Mouse (Mus musculus): ENCODE measurements at regions not wholly inside any gene's neighbourhood (a gene's known extent, or its start where the extent isn't known, plus 50 kb on each side); places are given as distances from the start of the nearest gene placed in this dataset.

DNA sequence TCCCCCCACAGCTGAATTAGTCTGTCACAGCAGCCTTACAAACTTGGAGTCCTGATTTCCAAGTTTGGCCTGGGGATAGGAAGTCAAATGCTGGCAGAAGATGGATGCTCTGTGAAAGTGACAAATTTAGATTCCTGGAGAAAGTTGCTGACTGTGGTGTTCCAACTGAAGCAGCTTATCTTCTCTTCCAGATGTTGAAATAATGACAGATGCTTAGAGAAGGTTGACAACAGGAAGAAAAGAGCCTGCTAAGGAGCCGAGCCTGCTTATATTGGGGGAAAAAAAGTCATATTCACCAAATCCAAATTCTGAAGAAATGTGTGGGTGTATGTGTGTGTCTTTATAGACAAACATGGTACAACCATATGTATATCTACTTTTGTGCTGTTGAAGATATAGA is 1380.4 kb upstream of the Cdh8 start:
- H3K27ac ChIP-seq, result no peak overlapping the region
- no peak for DNase-seq (ENCODE audit: low spot score in 2 of 2)
- no peak overlapping the region for H3K4me3 ChIP-seq
- no peak for TF ChIP-seq CTCF (conservative IDR thresholded peaks at IDR 0.05)

DNA sequence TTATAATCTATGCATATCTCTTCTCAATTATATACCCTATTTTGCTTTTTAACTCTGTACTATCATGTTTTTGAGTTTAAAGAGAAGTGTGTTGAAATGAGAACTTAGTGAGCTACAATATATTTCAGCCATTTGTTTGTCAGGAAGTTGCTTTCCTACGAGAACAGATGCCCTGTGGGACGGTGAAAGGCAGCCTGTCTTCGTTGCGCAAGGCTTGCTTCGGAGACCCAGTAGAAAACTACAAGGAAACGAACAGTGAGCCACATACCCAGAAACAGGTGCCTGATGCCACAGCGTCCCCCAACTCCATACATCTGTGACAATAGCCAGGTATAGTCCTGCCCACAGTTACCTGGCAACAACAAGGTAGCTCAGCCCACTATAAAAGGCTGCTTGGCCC is 1377.7 kb upstream of the Cdh8 start:
- Histone ChIP-seq H3K4me3 (no peak overlapping the region), H3K27ac (peak overlapping the region; percentile 24; the same call in 1 of the 2 replicates)
- TF ChIP-seq CTCF (conservative IDR thresholded peaks at IDR 0.05), result no peak
- peak in 1 of 2 experiments; percentile 52 for DNase-seq (ENCODE audit: low spot score in 2 of 2)

DNA sequence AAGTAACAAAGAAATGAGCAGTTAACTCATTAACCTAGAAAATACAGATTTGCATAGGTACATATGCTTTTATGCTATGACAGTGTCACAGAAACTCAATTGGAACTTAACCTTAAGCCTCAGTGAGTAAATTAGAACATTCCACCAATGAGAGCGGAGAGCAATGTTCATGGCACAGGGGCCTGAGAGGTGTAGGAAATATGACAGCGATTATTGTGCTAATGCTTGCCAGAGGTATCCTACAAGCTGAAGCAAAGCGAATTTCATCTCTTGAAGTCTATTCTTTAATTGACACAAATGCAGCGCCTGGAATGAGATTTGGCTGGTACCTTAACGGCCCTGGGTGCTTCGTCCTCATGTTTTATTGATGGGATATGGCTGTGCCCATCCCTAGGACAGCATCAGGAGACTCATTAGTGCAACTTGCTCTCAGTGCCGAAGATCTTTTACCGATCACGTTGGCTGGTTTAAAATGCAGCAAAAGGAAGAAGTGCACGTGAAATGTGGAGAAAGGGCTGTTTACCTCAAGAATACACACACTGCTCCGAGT is 1374.4 kb upstream of the Cdh8 start:
- DNase-seq (ENCODE audit: low spot score in 2 of 2), result no peak
- no peak overlapping the region for H3K4me3 ChIP-seq
- no peak overlapping the region for H3K27ac ChIP-seq
- TF ChIP-seq CTCF (conservative IDR thresholded peaks at IDR 0.05), result no peak

DNA sequence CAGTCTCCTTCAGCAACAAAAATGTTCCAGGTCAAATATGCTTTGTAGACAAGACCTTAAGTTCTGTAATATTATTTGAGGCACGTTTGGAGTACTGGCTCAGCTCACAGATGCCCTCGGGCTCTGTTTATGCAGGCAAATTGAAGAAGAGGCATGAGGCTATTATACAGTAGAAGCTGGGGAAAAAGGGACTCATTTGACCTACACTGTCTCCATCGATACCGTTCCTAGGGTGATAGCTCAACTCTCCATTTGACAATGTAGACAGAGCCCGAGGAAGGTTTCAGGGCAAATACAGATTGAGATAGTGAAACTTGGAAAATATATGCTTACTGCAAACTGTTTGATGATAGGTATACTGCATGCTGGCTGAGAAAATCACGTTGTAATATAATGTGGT is 1371.9 kb upstream of the Cdh8 start:
- H3K4me3 ChIP-seq, result no peak overlapping the region
- DNase-seq (ENCODE audit: low spot score in 2 of 2), result no peak
- no peak for TF ChIP-seq CTCF (conservative IDR thresholded peaks at IDR 0.05)
- H3K27ac ChIP-seq, result no peak overlapping the region

DNA sequence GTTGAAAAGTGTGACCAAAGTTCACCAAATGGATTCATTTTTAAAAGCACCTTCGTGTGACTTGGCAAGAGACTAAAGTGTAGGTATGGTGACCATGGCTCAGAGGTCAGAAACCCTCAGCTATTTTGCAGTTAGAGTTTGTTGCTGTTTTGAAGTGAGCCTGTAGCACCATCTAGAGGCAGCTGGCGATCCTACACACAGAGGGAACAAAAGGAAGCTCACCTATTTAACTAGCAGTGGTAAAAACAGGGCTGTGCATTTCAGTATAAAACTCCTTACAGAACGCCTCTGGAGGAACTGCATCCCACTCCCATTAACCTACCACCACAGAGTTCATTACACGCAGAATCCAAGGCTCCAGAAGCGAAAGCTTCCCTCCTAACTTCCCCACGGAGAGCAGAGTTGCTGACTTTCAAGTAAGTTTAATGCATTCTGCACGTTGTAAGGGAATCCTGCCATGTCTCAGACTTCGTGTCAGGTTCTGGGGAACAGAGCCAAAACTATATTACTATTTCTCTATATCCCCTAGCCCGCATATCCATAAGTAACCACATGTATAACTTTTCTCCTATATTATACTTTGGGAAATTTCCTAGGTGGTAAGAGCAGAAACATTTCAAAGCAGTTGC is 1356.6 kb upstream of the Cdh8 start:
- no peak overlapping the region for H3K4me3 ChIP-seq
- peak; percentile 37 to 71 for DNase-seq (ENCODE audit: low spot score in 2 of 2)

DNA sequence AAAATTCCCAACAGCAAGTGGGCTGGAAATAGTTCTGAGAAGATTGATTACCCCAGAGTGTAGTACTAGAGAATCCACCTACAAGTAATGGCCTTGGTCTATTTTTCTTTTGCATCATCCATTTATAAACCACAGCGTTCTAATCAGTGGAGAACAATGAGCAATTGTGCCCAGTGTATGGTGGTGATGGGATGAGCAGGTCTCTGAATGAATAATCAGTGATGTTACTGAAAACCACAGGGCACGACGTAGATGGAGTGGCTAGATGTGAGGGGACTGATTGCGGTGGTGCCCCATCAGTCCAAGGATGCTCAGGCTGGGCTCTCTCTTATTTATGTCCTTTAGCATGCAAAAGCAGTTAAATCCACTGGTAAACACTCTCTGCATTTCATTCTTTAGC is 1353.3 kb upstream of the Cdh8 start:
- DNase-seq (ENCODE audit: low spot score in 2 of 2), result no peak
- H3K27ac ChIP-seq, result no peak overlapping the region
- H3K4me3 ChIP-seq, result no peak overlapping the region
- no peak for TF ChIP-seq CTCF (conservative IDR thresholded peaks at IDR 0.05)

More for the DNA sequence above, 1356.6 kb upstream of the Cdh8 start:
- TF ChIP-seq CTCF (conservative IDR thresholded peaks at IDR 0.05), result peak; percentile 94
- H3K27ac ChIP-seq, result no peak overlapping the region

DNA sequence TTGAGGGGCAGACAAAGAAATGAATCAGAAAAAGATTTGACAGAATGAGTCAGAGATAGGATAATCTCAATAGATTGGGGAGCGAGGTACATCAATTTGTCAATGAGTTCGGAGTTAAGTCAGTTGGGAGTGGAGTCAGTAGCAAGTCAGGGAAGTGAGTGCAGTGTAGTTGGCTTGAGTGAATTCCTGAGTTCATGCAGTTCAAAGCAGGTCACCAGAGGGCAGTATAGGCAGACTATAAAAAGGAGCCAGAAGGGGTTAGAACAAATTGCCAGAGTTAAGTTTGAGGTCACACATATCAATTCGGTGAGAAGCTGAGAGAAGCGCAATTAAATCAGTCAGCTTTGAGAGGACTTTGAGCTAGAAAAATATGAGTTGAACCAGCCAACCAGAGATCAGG is 1317.7 kb upstream of the Cdh8 start:
- Histone ChIP-seq H3K27ac (no peak overlapping the region), H3K4me3 (no peak overlapping the region)
- TF ChIP-seq CTCF (conservative IDR thresholded peaks at IDR 0.05), result peak; percentile 42
- DNase-seq (ENCODE audit: low spot score in 2 of 2), result no peak

DNA sequence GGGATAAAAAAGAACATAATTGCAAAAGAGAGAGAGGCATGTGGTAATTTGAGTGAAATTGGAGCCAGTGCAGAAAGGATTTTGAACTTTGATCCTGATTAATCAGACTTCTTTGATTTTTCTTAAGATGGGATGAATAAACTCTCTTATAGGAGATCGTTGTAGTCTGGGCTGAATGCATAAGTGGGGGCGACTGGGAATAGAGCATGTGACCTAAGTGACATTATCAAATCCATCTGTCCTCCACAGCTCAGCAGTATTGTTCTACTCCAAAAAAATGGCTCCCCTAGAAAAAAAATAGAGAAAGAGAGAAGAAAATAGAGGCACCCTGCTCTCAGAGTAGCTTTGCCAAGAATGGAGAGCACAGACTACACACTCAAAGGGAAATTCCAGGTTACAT is 1286.1 kb upstream of the Cdh8 start:
- no peak overlapping the region for H3K27ac ChIP-seq
- no peak overlapping the region for H3K4me3 ChIP-seq
- no peak for TF ChIP-seq CTCF (conservative IDR thresholded peaks at IDR 0.05)
- DNase-seq (ENCODE audit: low spot score in 2 of 2), result no peak

DNA sequence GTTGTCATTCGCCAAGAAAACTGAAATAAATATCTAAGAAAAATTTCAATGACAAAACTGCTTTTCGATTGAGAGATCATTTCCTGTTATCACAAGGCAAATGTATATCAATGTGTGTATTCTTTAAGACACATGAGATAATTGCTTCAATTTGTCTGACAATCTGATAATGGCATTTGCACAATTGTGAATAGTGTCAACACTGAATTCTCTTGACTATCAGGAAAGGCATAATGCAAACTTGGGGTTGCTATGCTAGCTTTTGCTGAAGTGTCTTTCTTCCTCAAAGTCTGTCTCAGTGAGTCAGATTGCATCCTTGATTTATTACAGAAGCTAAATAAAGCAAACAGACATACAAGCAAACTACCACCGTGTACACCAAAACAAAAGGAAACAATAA is 1278.8 kb upstream of the Cdh8 start:
- TF ChIP-seq CTCF (conservative IDR thresholded peaks at IDR 0.05), result no peak
- no peak for DNase-seq (ENCODE audit: low spot score in 2 of 2)
- H3K4me3 ChIP-seq, result no peak overlapping the region
- H3K27ac ChIP-seq, result no peak overlapping the region

DNA sequence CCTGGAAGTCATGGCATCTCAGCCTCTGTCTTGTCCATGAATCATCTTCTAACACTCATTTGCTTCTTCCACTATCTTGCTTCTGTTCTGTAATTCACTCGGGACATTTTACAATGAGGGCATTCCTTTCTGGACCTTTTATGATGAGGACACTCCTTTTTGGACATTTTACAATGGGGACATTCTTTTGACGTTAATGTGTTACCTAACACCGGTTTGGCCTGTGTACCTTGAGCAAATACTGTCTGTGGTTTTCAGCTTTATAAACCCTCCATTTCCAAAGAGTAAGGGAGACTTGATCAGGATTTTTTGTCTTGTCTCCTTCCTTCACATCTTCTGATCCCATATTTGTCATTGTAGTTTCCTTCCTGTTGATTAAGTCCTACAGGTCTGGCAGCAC is 1262.3 kb upstream of the Cdh8 start:
- DNase-seq (ENCODE audit: low spot score in 2 of 2), result no peak
- Histone ChIP-seq H3K4me3 (no peak overlapping the region), H3K27ac (no peak overlapping the region)
- TF ChIP-seq CTCF (conservative IDR thresholded peaks at IDR 0.05), result no peak

All from layer of hippocampus, adult 2 months (tissue).